Mouse (Mus musculus): Measurements from ENCODE around the gene Lix1l. TPM values are rescaled to one million over a fixed set of nuclear protein-coding genes. Genes with fewer than 3 reads are reported as not detected.
A peak's percentile ranks its signal among the peaks of the same experiment; 100 is the strongest.

Lix1l gene
- polyA plus RNA-seq, 1 experiment from 2014 or later = 6.6 TPM

DNA sequence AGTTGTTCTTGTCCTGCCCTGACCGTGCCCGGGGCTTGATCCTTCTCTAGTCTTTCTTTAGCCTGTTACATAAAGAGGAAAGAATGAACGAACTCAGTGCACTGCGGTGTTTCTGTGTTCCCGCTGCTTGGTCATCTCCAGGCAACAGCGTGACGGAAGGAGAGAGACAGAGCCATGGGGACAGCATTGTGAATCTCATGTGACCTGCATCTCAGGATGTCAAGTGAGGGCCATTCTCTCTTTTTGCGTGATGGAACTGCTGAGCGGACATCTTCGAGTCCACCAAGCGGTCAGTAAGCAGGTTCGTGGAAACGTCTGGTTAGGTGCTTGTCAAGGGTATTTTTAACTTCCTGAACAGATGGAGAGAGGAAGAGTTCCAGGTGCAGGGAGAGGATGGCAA lies 31.4 kb upstream of the Lix1l start:
- Histone ChIP-seq H3K4me3 (no peak overlapping the region), H3K4me2 (replicated peaks) (no peak overlapping the region), H3K36me3 (no peaks in the 10 kb centered on the region), H3K4me1 (peaks cover 2% of the 10 kb centered on the region; the same call in 1 of the 2 replicates), H3K9ac (no peak overlapping the region), H3K27me3 (no peaks in the 10 kb centered on the region), H3K27ac (no peak overlapping the region), H3K9me3 (replicated peaks) (no peaks in the 10 kb centered on the region)
- no peak for ATAC-seq (ENCODE audit: low FRiP score)
- 85% methylated on average over 13 of the region's 13 CpGs for WGBS

DNA sequence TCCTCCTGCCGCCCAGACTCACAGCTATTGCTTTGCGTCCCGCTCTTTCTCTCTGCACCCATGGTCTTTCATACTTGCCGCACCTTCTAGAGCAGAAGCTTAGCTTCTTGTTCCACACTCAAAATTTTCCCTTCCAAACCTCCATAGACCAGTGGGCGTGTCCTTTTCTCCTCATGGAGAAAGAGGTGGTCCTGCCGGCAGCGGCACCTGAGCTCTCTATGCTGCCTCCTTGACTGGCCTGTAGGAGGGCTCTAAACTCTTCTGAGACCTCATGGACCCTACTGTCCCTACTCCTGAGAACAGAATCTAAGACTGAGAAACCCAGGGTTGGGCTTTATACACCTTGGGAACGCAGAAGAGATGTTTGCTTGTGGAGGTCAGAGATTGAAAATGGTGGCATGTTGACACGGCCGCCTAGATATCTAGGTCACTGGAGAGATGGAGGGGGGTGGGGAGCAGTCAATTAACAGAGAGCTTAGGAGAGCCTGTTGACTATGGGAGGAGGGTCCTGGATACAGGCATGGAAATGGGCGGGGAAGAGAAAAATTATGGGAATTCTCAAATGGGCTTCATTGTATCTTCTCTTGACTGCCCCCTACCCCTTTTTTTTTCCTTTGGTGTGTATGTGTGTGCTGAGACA lies 30.9 kb upstream of the Lix1l start:
- ATAC-seq (ENCODE audit: low FRiP score) = no peak
- H3K4me2 ChIP-seq (replicated peaks) = no peak overlapping the region
- no peak overlapping the region for H3K9ac ChIP-seq
- 85% methylated on average over 11 of the region's 11 CpGs for WGBS
- H3K27me3 ChIP-seq = no peaks in the 10 kb centered on the region
- no peaks in the 10 kb centered on the region for H3K36me3 ChIP-seq
- H3K4me1 ChIP-seq = no peaks in the 10 kb centered on the region
- H3K9me3 ChIP-seq (replicated peaks) = no peaks in the 10 kb centered on the region
- H3K27ac ChIP-seq = no peak overlapping the region
- no peak overlapping the region for H3K4me3 ChIP-seq

DNA sequence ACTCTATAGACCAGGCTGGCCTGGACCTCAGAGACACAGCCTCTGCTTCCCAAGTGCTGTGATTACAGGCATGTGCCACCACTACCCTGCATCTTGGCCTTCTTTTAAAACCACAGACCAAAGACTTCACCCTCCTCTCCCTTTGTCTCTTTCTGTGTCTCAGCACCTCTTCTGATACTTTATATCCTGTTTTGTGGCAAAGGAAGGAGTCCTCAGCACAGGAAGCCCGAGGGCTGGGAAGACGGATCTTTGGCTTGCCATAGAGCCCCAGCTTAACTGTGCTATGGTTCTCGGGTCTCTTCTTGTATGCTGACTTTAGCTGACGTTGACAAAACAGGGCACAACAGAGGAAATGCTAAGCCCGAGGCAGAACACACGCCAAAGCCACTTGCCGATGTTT lies 30.3 kb upstream of the Lix1l start:
- Histone ChIP-seq H3K36me3 (no peaks in the 10 kb centered on the region), H3K27ac (no peak overlapping the region), H3K4me1 (no peaks in the 10 kb centered on the region), H3K4me3 (no peak overlapping the region), H3K27me3 (no peaks in the 10 kb centered on the region), H3K9ac (no peak overlapping the region), H3K4me2 (replicated peaks) (no peak overlapping the region), H3K9me3 (replicated peaks) (no peaks in the 10 kb centered on the region)
- 82% methylated on average over 7 of the region's 7 CpGs for WGBS
- ATAC-seq (ENCODE audit: low FRiP score) = no peak

DNA sequence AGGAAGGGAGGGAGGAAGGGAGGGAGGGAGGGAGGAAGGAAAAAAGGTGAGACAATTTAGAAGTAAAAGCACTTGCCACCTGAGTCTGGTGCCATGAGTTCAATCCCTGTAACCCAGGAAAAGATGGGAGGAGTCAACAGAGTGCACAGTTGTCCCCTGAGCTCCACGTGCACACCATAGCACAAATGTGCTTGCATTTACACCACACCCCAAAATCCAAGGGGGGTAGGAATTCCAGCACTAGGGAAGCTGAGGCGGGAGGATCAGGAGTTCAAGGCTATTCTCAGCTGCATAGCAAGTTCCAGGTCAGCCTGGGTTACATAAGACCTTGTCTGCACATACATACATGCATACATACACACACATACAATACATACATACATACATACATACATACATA lies 29.6 kb upstream of the Lix1l start:
- WGBS = 87% methylated on average over 2 of the region's 2 CpGs
- H3K9me3 ChIP-seq (replicated peaks) = no peaks in the 10 kb centered on the region
- H3K4me3 ChIP-seq = no peak overlapping the region
- peaks cover 2% of the 10 kb centered on the region for H3K4me1 ChIP-seq
- no peaks in the 10 kb centered on the region for H3K36me3 ChIP-seq
- no peak overlapping the region for H3K4me2 ChIP-seq (replicated peaks)
- no peak for ATAC-seq (ENCODE audit: low FRiP score)
- no peak overlapping the region for H3K27ac ChIP-seq
- no peaks in the 10 kb centered on the region for H3K27me3 ChIP-seq
- H3K9ac ChIP-seq = no peak overlapping the region

DNA sequence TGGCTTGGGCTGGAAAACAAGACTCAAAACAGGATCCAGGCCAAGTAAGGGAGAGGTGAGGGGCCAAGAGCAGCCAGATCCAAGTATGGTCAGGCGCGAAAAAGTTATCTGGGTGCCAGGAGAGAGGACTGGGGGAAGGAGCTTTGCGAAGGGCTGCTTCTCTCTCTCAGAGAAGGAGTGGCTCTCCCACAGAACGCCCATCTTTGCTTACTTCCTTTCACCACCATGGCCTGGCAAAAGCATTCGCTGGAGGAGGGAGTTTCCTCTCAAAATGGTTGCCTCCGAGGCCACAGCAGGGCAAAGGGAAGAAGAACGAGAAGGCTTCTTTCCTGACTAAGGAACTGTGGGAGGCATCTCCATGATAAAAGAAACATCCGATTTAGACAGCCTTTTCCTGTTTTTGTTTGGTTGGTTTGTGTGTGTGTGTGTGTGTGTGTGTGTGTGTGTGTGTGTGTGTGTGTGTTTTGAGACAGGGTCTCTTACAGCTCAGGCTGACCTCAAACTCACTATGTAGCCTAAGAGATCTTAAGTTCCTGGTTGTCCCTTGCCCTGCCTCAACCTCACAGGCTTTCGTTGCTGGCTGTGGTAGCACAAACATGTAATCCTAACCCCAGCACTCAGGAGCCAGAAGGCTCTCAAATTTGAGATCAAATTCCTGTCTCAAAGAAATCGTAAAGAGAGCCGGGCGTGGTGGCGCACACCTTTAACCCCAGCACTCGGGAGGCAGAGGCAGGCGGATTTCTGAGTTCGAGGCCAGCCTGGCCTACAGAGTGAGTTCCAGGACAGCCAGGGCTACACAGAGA lies 28.9 kb upstream of the Lix1l start:
- no peak overlapping the region for H3K4me3 ChIP-seq
- H3K9me3 ChIP-seq (replicated peaks) = no peaks in the 10 kb centered on the region
- H3K4me2 ChIP-seq (replicated peaks) = no peak overlapping the region
- peaks cover 10% of the 10 kb centered on the region for H3K4me1 ChIP-seq
- no peak overlapping the region for H3K27ac ChIP-seq
- WGBS = 79% methylated on average over 16 of the region's 16 CpGs
- ATAC-seq (ENCODE audit: low FRiP score) = no peak
- no peak overlapping the region for H3K9ac ChIP-seq
- H3K27me3 ChIP-seq = no peaks in the 10 kb centered on the region
- no peaks in the 10 kb centered on the region for H3K36me3 ChIP-seq

DNA sequence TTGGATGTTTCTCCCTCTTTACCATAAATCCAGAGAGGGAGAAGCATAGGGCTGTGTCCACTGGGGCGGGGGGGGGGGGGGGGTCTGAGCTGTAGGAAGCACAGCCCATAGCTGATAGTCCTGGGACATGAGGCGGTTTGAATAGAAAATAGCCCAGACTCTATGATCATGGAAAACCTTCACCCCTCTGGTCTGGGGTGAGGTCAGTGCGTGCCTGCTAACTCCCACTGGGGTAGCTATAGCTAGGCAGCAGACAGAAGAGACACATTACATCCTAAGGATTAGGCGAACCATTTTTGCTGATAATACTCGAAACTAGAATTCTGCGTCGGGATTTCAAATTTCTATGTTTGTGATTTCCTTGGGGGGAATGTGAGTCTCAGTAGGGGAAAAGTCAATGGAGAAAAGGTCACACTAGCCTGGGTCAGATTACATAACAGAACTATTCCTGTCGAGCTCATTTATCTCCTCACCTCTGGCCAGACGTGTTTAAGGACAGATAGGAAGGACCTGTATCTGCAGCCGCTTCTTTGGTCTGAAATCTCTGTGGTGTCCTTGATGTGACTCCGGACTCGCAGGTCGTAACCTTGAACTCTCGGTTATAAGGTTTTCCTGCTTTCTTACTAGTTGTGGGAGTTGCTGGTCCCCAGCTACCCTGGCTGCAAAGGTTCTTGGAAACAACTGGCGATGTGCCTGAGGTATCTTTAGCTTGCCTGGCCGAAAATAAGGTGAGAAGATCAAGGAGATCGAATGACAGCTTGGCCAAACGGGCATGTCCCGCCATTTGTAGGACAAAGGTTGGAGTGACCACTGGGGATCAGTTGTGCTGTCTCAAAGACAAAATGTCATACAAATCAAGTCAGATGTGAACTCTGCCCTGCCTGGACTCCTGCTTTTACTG lies 27.1 kb upstream of the Lix1l start:
- Histone ChIP-seq H3K4me2 (replicated peaks) (no peak overlapping the region), H3K36me3 (no peaks in the 10 kb centered on the region; the same call in 1 of the 2 replicates), H3K9ac (no peak overlapping the region), H3K27ac (no peak overlapping the region), H3K4me3 (no peak overlapping the region), H3K9me3 (replicated peaks) (no peaks in the 10 kb centered on the region), H3K4me1 (peaks cover 14% of the 10 kb centered on the region), H3K27me3 (no peaks in the 10 kb centered on the region)
- ATAC-seq (ENCODE audit: low FRiP score) = no peak
- 74% methylated on average over 19 of the region's 19 CpGs for WGBS

DNA sequence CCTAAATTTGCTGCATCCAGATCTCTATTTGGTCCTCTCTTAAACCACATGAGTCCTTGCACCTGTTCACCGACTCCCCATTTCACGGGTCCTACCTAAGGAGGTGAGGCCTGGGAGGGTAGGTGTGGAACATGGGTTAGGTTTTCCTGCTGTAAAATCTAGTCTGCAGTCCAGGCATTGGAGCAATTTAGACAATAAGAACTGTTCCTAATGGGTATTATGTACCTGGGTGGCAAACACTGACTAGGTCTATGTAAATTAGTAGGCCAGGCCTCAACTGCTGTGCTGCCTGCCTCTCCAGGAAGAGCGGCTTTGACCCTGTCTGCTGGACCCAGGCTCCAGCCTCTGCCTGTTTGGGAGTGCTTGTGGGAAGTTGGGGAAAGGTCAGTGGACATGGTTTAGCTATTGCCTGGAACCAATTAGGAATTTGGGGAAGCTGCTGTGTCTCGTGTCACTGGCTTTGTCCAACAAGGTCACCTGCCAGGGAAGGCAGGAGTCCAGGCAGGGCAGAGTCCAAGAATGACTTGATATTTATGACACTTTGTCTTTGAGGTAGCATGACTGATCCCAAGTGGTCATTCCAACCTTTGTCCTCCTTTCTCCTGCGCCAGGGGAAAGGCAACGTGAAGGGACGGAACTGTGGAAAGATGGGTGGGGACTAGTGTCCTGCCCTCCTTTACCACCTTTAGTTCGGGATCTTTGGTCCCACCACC lies 25.5 kb upstream of the Lix1l start:
- Histone ChIP-seq H3K9me3 (replicated peaks) (no peaks in the 10 kb centered on the region), H3K9ac (no peak overlapping the region), H3K27ac (no peak overlapping the region), H3K4me1 (peaks cover 19% of the 10 kb centered on the region), H3K27me3 (no peaks in the 10 kb centered on the region), H3K4me2 (replicated peaks) (no peak overlapping the region), H3K36me3 (no peaks in the 10 kb centered on the region; the same call in 1 of the 2 replicates), H3K4me3 (no peak overlapping the region)
- 79% methylated on average over 8 of the region's 8 CpGs for WGBS
- no peak for ATAC-seq (ENCODE audit: low FRiP score)

DNA sequence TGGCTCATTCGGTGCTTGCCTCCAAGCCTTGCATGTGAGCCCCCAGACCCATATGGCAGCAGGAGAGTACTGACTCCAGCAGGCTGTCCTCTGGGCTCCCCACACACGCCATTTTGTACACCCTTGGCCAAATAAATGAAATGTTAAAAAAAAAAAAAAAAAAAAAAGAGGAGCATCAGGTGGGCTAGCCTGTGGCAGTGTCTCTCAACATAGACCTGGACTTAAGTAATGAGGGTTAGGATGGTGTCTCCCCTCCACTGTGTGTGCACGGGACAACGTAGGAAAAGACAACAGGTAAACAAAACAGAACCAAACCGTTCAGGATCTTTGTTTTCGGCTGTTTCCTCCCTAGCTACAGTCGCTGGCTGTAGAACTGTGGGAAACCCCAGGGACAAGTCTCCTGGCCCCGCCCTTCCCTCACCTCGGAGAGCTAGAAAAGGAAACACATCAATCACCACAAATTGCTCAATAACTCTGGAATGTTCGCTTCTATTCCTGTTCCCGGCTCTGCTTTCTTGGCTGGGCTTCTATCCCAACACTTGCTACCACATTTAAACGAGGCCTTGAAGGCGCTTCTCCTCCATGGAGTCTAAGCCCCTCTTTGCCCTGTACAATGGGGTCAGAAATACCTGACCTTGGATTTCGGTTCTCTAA lies 24.8 kb upstream of the Lix1l start:
- Histone ChIP-seq H3K4me1 (peaks cover 23% of the 10 kb centered on the region), H3K36me3 (no peaks in the 10 kb centered on the region; the same call in 1 of the 2 replicates), H3K27me3 (0 out of 2 replicates have a peak, but pooled peaks cover 3% of the 10 kb centered on the region), H3K9ac (no peak overlapping the region; the same call in 1 of the 2 replicates), H3K4me3 (peak overlapping the region; percentile 6; the same call in 1 of the 2 replicates), H3K4me2 (replicated peaks) (peak overlapping the region; percentile 42), H3K27ac (peak overlapping the region; percentile 60), H3K9me3 (replicated peaks) (no peaks in the 10 kb centered on the region)
- WGBS = 54% methylated on average over 14 of the region's 14 CpGs
- ATAC-seq (ENCODE audit: low FRiP score) = peak; percentile 3; the same call in 1 of the 2 replicates

DNA sequence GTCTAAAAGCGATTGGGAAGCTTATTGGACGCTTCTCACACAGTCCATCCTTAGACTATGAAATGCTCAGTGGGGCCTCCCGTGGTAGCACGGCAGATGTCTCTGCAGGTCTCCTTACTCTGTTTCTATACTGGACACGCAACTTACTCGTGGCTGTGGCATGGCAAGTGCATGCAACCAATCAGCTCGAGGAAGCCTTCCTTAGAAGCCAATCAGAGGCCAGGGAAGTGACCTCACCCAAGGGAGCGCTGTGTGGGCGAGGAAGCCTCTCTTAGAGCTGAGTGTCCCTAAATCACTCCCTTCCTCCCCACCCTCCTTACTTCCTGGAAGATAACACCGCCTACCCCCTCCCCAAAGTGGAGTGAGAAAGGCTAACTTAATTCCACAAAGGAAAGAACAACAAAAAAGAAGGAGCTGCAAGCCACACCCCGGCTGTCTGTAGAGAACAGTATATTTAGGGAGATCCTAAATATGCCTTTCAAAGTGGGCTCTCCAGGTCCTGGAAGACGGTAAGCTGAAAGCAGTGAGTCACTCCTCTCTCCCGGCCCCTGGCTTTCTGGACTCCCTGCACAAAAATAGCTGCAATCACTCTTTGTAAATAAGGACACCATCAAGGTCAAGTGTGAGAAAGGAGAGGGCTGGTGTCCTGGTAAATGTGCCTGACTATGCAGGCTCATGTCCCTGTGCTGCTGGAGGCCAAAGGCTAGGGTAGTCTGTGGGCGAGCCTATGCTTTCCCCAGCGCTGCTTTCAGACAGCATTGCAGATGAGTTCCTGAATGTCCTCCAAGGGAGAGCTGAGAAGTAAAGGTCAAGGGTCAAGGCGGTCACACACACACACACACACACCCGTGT lies 24.0 kb upstream of the Lix1l start, which contains the start of gene Gm16253:
Gene Gm16253, plus strand, starts transcription at position 295 of the 852 bp plus-strand sequence.
- Histone ChIP-seq H3K36me3 (no peaks in the 10 kb centered on the region; the same call in 1 of the 2 replicates), H3K9ac (no peak within 1 kb of the TSS; the same call in 1 of the 2 replicates), H3K9me3 (replicated peaks) (no peaks in the 10 kb centered on the region), H3K4me1 (peaks cover 23% of the 10 kb centered on the region), H3K4me2 (replicated peaks) (peak within 1 kb of the TSS; percentile 42), H3K27ac (peak within 1 kb of the TSS; percentile 60), H3K4me3 (peak within 1 kb of the TSS; percentile 6; the same call in 1 of the 2 replicates), H3K27me3 (0 out of 2 replicates have a peak, but pooled peaks cover 11% of the 10 kb centered on the region)
- 28% methylated on average over 17 of the region's 17 CpGs for WGBS
- peak; percentile 83 for ATAC-seq (ENCODE audit: low FRiP score)

DNA sequence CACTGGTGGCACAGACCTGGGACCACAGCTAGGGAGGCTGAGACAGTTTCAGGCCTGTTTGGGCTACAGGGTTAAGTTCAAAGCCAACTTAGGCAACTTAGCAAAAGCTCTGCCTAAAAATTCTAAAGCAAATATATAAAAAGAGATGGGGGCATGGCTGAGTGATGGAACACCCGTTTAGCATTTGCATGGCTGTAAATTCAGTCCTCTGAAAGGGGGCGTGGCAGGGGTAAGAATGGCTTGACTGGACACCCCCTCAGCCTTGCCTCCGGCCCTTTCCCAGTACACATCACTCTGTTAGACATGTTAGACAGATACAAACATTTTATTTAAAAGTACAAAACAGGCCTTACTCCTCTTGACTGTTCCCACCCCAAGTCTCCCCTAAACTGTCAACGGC lies 23.4 kb upstream of the Lix1l start:
- H3K4me1 ChIP-seq = peaks cover 23% of the 10 kb centered on the region
- H3K27ac ChIP-seq = peak overlapping the region; percentile 60
- H3K9me3 ChIP-seq (replicated peaks) = no peaks in the 10 kb centered on the region
- 74% methylated on average over 4 of the region's 4 CpGs for WGBS
- ATAC-seq (ENCODE audit: low FRiP score) = no peak
- no peak overlapping the region for H3K4me3 ChIP-seq
- H3K36me3 ChIP-seq = no peaks in the 10 kb centered on the region; the same call in 1 of the 2 replicates
- H3K9ac ChIP-seq = no peak overlapping the region
- H3K27me3 ChIP-seq = 0 out of 2 replicates have a peak, but pooled peaks cover 13% of the 10 kb centered on the region
- 0 out of 2 replicates have a peak overlapping the region, but pooled peaks have one; percentile 42 for H3K4me2 ChIP-seq (replicated peaks)
